Mouse (Mus musculus): ENCODE measurements around the gene Slc4a4.

The Slc4a4 gene

GRCm38 (mm10) chr5:88886668-88887555 is at the start of gene Slc4a4:
Gene Slc4a4, plus strand, starts transcription at chr5:88886818.
- DNase-seq (ENCODE audit: low spot score in 2 of 2) = peak in 1 of 2 experiments; percentile 35

GRCm38 (mm10) chr5:88840080-88840798 is 46.4 kb upstream of the Slc4a4 start:
- DNase-seq (ENCODE audit: low spot score in 2 of 2) = no peak

- DNase-seq (ENCODE audit: low spot score in 2 of 2) = no peak
Observed at GRCm38 (mm10) chr5:88857311-88857710, 29.3 kb upstream of the Slc4a4 start.

GRCm38 (mm10) chr5:88857801-88858200 is 28.8 kb upstream of the Slc4a4 start:
- DNase-seq (ENCODE audit: low spot score in 2 of 2) = no peak

- no peak for DNase-seq (ENCODE audit: low spot score in 2 of 2)
Observed at GRCm38 (mm10) chr5:88858226-88858625, 28.4 kb upstream of the Slc4a4 start.

GRCm38 (mm10) chr5:88862163-88862562 is 24.5 kb upstream of the Slc4a4 start:
- DNase-seq (ENCODE audit: low spot score in 2 of 2) = no peak

GRCm38 (mm10) chr5:88862794-88863193 is 23.8 kb upstream of the Slc4a4 start:
- no peak for DNase-seq (ENCODE audit: low spot score in 2 of 2)

GRCm38 (mm10) chr5:88884101-88884500 is 2.5 kb upstream of the Slc4a4 start:
- DNase-seq (ENCODE audit: low spot score in 2 of 2) = peak in 1 of 2 experiments; percentile 26

GRCm38 (mm10) chr5:88885503-88885902 is 1.1 kb upstream of the Slc4a4 start:
- no peak for DNase-seq (ENCODE audit: low spot score in 2 of 2)

GRCm38 (mm10) chr5:88885944-88886343 is 674 bp upstream of the Slc4a4 start:
- no peak for DNase-seq (ENCODE audit: low spot score in 2 of 2)

GRCm38 (mm10) chr5:88886349-88886667 is 310 bp upstream of the Slc4a4 start:
- DNase-seq (ENCODE audit: low spot score in 2 of 2) = no peak

GRCm38 (mm10) chr5:88887556-88888412 is 1.2 kb downstream of the Slc4a4 start:
- peak in 1 of 2 experiments; percentile 17 for DNase-seq (ENCODE audit: low spot score in 2 of 2)

GRCm38 (mm10) chr5:88888413-88888700 is 1.7 kb downstream of the Slc4a4 start:
- no peak for DNase-seq (ENCODE audit: low spot score in 2 of 2)

- DNase-seq (ENCODE audit: low spot score in 2 of 2) = no peak
Observed at GRCm38 (mm10) chr5:88889326-88889725, 2.7 kb downstream of the Slc4a4 start.

- DNase-seq (ENCODE audit: low spot score in 2 of 2) = no peak
Observed at GRCm38 (mm10) chr5:88890146-88890545, 3.5 kb downstream of the Slc4a4 start.

- no peak for DNase-seq (ENCODE audit: low spot score in 2 of 2)
Observed at GRCm38 (mm10) chr5:88896574-88896973, 10.0 kb downstream of the Slc4a4 start.

GRCm38 (mm10) chr5:88903111-88903510 is 16.5 kb downstream of the Slc4a4 start:
- DNase-seq (ENCODE audit: low spot score in 2 of 2) = no peak

GRCm38 (mm10) chr5:88903526-88903925 is 16.9 kb downstream of the Slc4a4 start:
- no peak for DNase-seq (ENCODE audit: low spot score in 2 of 2)

GRCm38 (mm10) chr5:88904841-88905240 is 18.2 kb downstream of the Slc4a4 start:
- DNase-seq (ENCODE audit: low spot score in 2 of 2) = no peak

GRCm38 (mm10) chr5:88907615-88908014 is 21.0 kb downstream of the Slc4a4 start:
- DNase-seq (ENCODE audit: low spot score in 2 of 2) = no peak

- DNase-seq (ENCODE audit: low spot score in 2 of 2) = no peak
Observed at GRCm38 (mm10) chr5:88912629-88913028, 26.0 kb downstream of the Slc4a4 start.

- no peak for DNase-seq (ENCODE audit: low spot score in 2 of 2)
Observed at GRCm38 (mm10) chr5:88915082-88915481, 28.5 kb downstream of the Slc4a4 start.
